Mouse (Mus musculus): ENCODE measurements around the gene Tas2r143. TPM values are rescaled to one million over a fixed set of nuclear protein-coding genes. Genes with fewer than 3 reads are reported as not detected.

Gene Tas2r143
- polyA plus RNA-seq (2015; fragmentation: Illumina TruSeq; extraction: RNeasy Lipid Tissue Mini Kit (QIAGEN cat#74804); ENCODE audit: insufficient read depth, low replicate concordance): not detected

DNA sequence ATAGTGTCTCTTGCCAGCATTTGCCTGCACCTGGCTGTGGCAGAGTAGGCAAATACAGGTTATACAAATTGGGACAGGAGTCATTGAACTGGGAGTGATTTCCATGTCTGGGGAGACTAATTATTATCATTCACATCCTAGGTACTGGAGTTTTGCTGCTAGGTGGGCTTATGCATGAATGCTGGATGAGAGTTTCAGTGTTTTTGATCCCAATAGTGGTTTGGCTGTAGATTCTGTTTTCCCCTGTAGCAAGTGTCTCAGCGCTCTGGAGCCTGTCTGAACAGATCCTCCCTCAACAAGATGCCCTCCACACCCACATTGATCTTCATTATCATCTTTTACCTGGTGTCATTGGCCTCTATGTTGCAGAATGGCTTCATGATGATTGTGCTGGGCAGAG lies at the start of gene Tas2r143:
Gene Tas2r143 (plus strand): TSS at position 301 of the 400 bp plus-strand sequence.

GRCm38 (mm10) chr6:42372816-42373547 lies 27.1 kb upstream of the Tas2r143 start, which contains the start of gene Epha1:
Gene Epha1 (minus strand): TSS chr6:42373268.

DNA sequence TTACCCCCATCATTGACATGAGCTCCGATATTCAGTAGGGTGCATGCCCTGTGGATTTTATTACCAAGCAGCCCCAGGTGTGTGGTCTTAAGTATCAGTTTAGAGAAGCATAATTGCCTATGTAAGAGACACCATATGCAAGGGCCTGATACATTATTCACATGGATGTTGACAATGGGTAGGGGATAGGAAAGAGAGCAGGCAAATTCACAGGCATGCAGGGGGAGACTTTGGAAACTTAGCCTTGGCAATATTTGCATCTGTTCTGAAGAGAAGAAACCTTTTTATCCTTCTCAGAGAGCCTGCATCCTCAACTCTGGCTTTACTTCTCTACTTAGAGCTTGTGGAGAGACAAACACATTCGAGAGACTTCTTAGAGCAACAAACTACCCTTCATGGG lies 5.1 kb downstream of the Tas2r143 start, which contains the start of gene Tas2r135:
Gene Tas2r135 (plus strand): TSS at position 301 of the 400 bp plus-strand sequence.

DNA sequence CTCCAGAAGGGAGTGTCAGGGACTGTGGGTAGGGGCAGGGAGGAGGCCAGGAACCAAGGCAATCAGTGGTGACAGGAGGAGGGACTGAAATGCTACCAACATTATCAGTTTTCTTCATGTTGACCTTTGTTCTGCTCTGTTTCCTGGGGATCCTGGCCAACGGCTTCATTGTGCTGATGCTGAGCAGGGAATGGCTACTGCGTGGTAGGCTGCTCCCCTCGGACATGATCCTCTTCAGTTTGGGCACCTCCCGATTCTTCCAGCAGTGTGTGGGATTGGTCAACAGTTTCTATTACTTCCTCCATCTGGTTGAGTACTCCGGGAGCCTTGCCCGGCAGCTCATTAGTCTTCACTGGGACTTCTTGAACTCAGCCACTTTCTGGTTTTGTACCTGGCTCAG lies 34.4 kb downstream of the Tas2r143 start, which contains the start of gene Tas2r126:
Gene Tas2r126 (plus strand): TSS at position 90 of the 400 bp plus-strand sequence.

Other genes starting within 250 kb of the Tas2r143 start
- gene Tas2r144, start 184.9 kb upstream of the Tas2r143 start, polyA plus RNA-seq (2015; fragmentation: Illumina TruSeq; extraction: RNeasy Lipid Tissue Mini Kit (QIAGEN cat#74804); ENCODE audit: insufficient read depth, low replicate concordance): not detected
- 15.9 TPM for gene Gstk1, start 154.3 kb upstream of the Tas2r143 start, polyA plus RNA-seq (2015; fragmentation: Illumina TruSeq; extraction: RNeasy Lipid Tissue Mini Kit (QIAGEN cat#74804); ENCODE audit: insufficient read depth, low replicate concordance)
- gene Tmem139, start 138.3 kb upstream of the Tas2r143 start, polyA plus RNA-seq (2015; fragmentation: Illumina TruSeq; extraction: RNeasy Lipid Tissue Mini Kit (QIAGEN cat#74804); ENCODE audit: insufficient read depth, low replicate concordance): not detected
- gene Casp2, start 135.3 kb upstream of the Tas2r143 start, polyA plus RNA-seq (2015; fragmentation: Illumina TruSeq; extraction: RNeasy Lipid Tissue Mini Kit (QIAGEN cat#74804); ENCODE audit: insufficient read depth, low replicate concordance): 72.5 TPM
- 0.88 TPM for gene Clcn1, start 113.6 kb upstream of the Tas2r143 start, polyA plus RNA-seq (2015; fragmentation: Illumina TruSeq; extraction: RNeasy Lipid Tissue Mini Kit (QIAGEN cat#74804); ENCODE audit: insufficient read depth, low replicate concordance)
- gene Fam131b, start 75.6 kb upstream of the Tas2r143 start, polyA plus RNA-seq (2015; fragmentation: Illumina TruSeq; extraction: RNeasy Lipid Tissue Mini Kit (QIAGEN cat#74804); ENCODE audit: insufficient read depth, low replicate concordance): 0.29 TPM
- 29.0 TPM for gene Zyx, start 50.6 kb upstream of the Tas2r143 start, polyA plus RNA-seq (2015; fragmentation: Illumina TruSeq; extraction: RNeasy Lipid Tissue Mini Kit (QIAGEN cat#74804); ENCODE audit: insufficient read depth, low replicate concordance)
- gene Epha1, start 27.0 kb upstream of the Tas2r143 start, polyA plus RNA-seq (2015; fragmentation: Illumina TruSeq; extraction: RNeasy Lipid Tissue Mini Kit (QIAGEN cat#74804); ENCODE audit: insufficient read depth, low replicate concordance): 0.07 TPM
- not detected for gene Tas2r135, start 5.2 kb downstream of the Tas2r143 start, polyA plus RNA-seq (2015; fragmentation: Illumina TruSeq; extraction: RNeasy Lipid Tissue Mini Kit (QIAGEN cat#74804); ENCODE audit: insufficient read depth, low replicate concordance)
- gene Tas2r126, start 34.3 kb downstream of the Tas2r143 start, polyA plus RNA-seq (2015; fragmentation: Illumina TruSeq; extraction: RNeasy Lipid Tissue Mini Kit (QIAGEN cat#74804); ENCODE audit: insufficient read depth, low replicate concordance): not detected
- gene Olfr458, start 65.0 kb downstream of the Tas2r143 start, polyA plus RNA-seq (2015; fragmentation: Illumina TruSeq; extraction: RNeasy Lipid Tissue Mini Kit (QIAGEN cat#74804); ENCODE audit: insufficient read depth, low replicate concordance): not detected
- gene Olfr457, start 76.1 kb downstream of the Tas2r143 start, polyA plus RNA-seq (2015; fragmentation: Illumina TruSeq; extraction: RNeasy Lipid Tissue Mini Kit (QIAGEN cat#74804); ENCODE audit: insufficient read depth, low replicate concordance): not detected
- gene Olfr456, start 87.0 kb downstream of the Tas2r143 start, polyA plus RNA-seq (2015; fragmentation: Illumina TruSeq; extraction: RNeasy Lipid Tissue Mini Kit (QIAGEN cat#74804); ENCODE audit: insufficient read depth, low replicate concordance): not detected
- not detected for gene Olfr455, start 147.3 kb downstream of the Tas2r143 start, polyA plus RNA-seq (2015; fragmentation: Illumina TruSeq; extraction: RNeasy Lipid Tissue Mini Kit (QIAGEN cat#74804); ENCODE audit: insufficient read depth, low replicate concordance)
- gene Tcaf3, start 197.5 kb downstream of the Tas2r143 start, polyA plus RNA-seq (2015; fragmentation: Illumina TruSeq; extraction: RNeasy Lipid Tissue Mini Kit (QIAGEN cat#74804); ENCODE audit: insufficient read depth, low replicate concordance): not detected
- 1.8 TPM for gene Tcaf2, start 245.0 kb downstream of the Tas2r143 start, polyA plus RNA-seq (2015; fragmentation: Illumina TruSeq; extraction: RNeasy Lipid Tissue Mini Kit (QIAGEN cat#74804); ENCODE audit: insufficient read depth, low replicate concordance)